Mouse (Mus musculus) embryonic fibroblast, embryonic 13.5 days (primary cell): Measurements from ENCODE around the gene Osbpl2. TPM values are rescaled to one million over a fixed set of nuclear protein-coding genes. Genes with fewer than 3 reads are reported as not detected.

ENCODE experiments used
- H3K27ac ChIP-seq: 2 replicates; pipeline ENCODE4 v1.5.1; 2012; ENCODE audit warnings: low read length, control low read depth, inconsistent platforms; ENCODE audit not compliant: insufficient read depth
- H3K4me1 ChIP-seq: 2 replicates; pipeline ENCODE4 v1.6.1; 2011; ENCODE audit warnings: low read length; ENCODE audit not compliant: control insufficient read depth, insufficient read depth
- H3K4me3 ChIP-seq: 2 replicates; pipeline ENCODE4 v1.5.1; 2011; ENCODE audit warnings: mild to moderate bottlenecking, control low read depth, low read length; ENCODE audit not compliant: insufficient read depth
- CTCF ChIP-seq: IDR thresholded peaks from 2 replicates; pipeline ENCODE4 v1.5.1; 2011; ENCODE audit warnings: mild to moderate bottlenecking, control low read depth, low read length, moderate library complexity, borderline replicate concordance; ENCODE audit not compliant: insufficient read depth
- POLR2A ChIP-seq: IDR thresholded peaks from 2 replicates; pipeline ENCODE4 v1.6.1; 2011; ENCODE audit warnings: low read depth, mild to moderate bottlenecking, control low read depth, low read length, moderate library complexity
- polyA plus RNA-seq: library from polyadenylated mRNA; stranded (reverse); fragments of >200 nt; gene quantifications from 2 replicates; pipeline ENCODE4 v1.2.4, GENCODE M21; 2011; ENCODE audit warnings: low read depth; ENCODE audit not compliant: missing spikeins, insufficient read length

The Osbpl2 gene
- polyA plus RNA-seq, 1 experiment: 39.3 TPM

GRCm38 (mm10) chr2:180103978-180104658, 15.0 kb upstream of the Osbpl2 start, which contains the start of gene Hrh3:
TSS of gene Hrh3 (minus strand) at chr2:180104488.
- no peaks in the 10 kb centered on the region for H3K4me1 ChIP-seq
- H3K4me3 ChIP-seq: peak within 1 kb of the TSS; percentile 39; the same call in 1 of the 2 replicates
- TF ChIP-seq CTCF (no peak), POLR2A (no peak)
- H3K27ac ChIP-seq: no peak within 1 kb of the TSS

- TF ChIP-seq CTCF (no peak), POLR2A (no peak)
- Histone ChIP-seq H3K4me1 (no peaks in the 10 kb centered on the region), H3K4me3 (no peak overlapping the region), H3K27ac (no peak overlapping the region)
These were observed 14.3 kb upstream of the Osbpl2 start for GRCm38 (mm10) chr2:180104659-180105377.

GRCm38 (mm10) chr2:180105441-180106190, 13.5 kb upstream of the Osbpl2 start:
- Histone ChIP-seq H3K27ac (no peak overlapping the region), H3K4me1 (no peaks in the 10 kb centered on the region), H3K4me3 (no peak overlapping the region)
- no peak for TF ChIP-seq POLR2A

- Histone ChIP-seq H3K27ac (no peak overlapping the region), H3K4me3 (no peak overlapping the region), H3K4me1 (no peaks in the 10 kb centered on the region)
- TF ChIP-seq CTCF (no peak), POLR2A (no peak)
These were observed 12.0 kb upstream of the Osbpl2 start for GRCm38 (mm10) chr2:180107081-180107480.

DNA sequence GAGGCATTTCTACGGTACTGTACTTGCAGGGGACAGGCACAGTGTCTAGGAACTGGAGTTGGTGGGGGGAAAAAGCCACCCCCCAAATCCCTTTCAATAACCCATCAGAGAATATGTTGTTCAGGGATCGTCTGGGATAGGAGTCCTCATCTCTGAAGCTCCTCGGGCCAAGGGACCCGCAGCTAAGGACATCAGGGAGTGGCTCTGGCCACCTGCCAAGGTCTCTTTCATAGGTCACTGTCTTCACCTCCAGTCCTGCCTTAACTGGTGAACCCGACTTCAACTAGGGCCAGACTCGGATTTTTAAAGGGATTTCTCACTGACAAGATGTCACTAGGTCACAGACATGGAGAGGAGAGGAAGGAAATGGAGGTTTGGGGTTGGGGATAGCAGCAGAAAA, 10.8 kb upstream of the Osbpl2 start:
- Histone ChIP-seq H3K4me3 (no peak overlapping the region), H3K4me1 (no peaks in the 10 kb centered on the region), H3K27ac (no peak overlapping the region)
- TF ChIP-seq CTCF (no peak), POLR2A (no peak)

- Histone ChIP-seq H3K4me3 (no peak overlapping the region), H3K4me1 (peaks cover 21% of the 10 kb centered on the region), H3K27ac (peak overlapping the region; percentile 63)
- TF ChIP-seq POLR2A (no peak), CTCF (peak; percentile 27; the same call in 1 of the 2 replicates)
These were observed 4.9 kb upstream of the Osbpl2 start for GRCm38 (mm10) chr2:180113909-180114890.

DNA sequence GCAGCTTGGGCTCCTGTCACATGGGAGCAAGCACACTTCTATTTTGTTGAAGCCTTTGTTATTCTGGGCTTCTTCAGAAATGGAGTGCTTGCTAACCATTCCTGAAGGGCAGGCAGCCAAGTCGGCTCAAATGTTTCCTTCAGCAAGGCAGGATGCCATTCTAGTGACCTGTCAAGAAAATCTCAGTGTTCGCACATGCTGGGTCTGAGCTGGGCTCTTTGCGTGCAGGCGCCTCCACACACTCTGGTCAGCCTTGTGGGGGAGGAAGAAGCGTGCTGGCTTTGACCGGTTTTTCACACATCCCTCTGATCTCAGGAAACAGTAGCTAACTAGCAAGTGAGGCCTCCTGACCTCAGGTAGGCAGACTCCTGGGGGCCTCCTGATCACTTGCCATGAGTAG, 3.8 kb upstream of the Osbpl2 start:
- H3K27ac ChIP-seq: peak overlapping the region; percentile 84
- TF ChIP-seq POLR2A (no peak), CTCF (no peak)
- H3K4me3 ChIP-seq: no peak overlapping the region
- H3K4me1 ChIP-seq: peaks cover 24% of the 10 kb centered on the region

DNA sequence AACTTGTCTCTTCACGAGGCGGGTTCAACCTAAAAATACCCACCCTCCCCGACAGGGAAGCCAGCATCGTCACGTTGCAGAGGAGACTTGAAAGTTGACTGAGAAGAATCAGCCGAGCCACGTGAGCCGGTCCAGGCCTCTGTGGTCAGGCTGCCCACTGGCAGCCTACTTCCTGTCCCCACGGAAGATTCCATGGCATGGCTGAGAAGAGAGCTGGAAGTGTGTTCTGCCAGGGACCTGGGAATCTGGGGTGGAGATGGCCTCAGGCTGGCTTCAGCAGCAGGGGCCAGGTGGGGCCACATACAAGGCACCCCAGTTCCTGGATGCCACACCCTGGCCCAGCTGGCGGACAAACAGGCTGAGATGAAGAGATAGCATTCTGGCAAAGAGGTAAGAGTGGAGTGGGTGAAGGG, 3.0 kb upstream of the Osbpl2 start:
- Histone ChIP-seq H3K27ac (peak overlapping the region; percentile 84; the same call in 1 of the 2 replicates), H3K4me3 (no peak overlapping the region), H3K4me1 (peaks cover 24% of the 10 kb centered on the region)
- TF ChIP-seq POLR2A (no peak), CTCF (no peak)

DNA sequence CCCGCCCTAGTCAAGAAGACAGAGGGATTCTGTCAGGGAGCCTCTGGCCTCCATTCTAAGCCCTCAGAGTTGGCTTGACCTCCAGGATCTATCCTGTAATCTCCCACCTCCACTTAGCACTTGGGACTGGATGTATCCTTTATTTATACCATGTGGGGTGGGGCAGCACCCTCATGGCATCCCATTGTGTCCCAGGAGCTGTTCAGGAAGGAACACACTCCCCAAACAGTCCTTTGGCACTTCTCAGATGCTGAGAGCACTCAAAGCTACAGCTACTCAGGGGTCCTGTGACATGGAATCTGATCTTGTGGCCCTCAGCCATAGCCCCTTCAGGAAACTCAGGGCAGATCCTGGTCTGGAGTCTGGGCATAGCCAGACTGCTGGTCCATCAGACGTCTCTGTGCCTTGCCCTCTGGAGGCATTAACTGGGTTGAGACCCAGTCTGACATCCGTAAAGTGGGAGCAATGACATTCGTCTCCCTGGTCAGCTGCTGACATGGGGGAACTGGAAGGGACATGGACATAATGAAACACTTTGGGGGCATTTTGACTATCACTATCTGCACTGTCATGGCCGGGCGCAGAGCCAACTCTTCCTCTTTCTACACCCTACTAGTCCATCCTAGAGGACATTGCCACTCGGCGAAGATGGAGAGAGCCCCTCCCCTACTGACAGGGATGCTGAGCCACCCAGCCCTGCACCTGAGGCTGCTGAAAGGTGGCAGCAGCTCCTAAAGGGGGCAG, 2.2 kb upstream of the Osbpl2 start:
- no peak overlapping the region for H3K27ac ChIP-seq
- TF ChIP-seq POLR2A (no peak), CTCF (no peak)
- H3K4me1 ChIP-seq: peaks cover 24% of the 10 kb centered on the region
- no peak overlapping the region for H3K4me3 ChIP-seq
